Mouse (Mus musculus) erythroid progenitor cell, adult 5-6 weeks (primary cell): ENCODE data around the gene Muc3a. TPM values are rescaled to one million over a fixed set of nuclear protein-coding genes. Genes with fewer than 3 reads are reported as not detected.

Experiments
- total RNA-seq, 2 experiments: library from RNA; stranded (forward) in 1 of 2; stranded (reverse) in 1 of 2; fragments of 150-400 nt in 1 of 2; fragments of 186-747, 209-891 nt in 1 of 2; gene quantifications; 2 replicates each; pipeline versions ENCODE4 v1.2.3 to v1.2.4; 2015 to 2017; ENCODE audit warnings: low replicate concordance in 2 of 2

Gene Muc3a
- total RNA-seq, 2 experiments from 2014 or later, result 0.42 TPM; not detected in 1

Other genes with a start within 250 kb of the Muc3a start
- 8.3 and 13.0 TPM in 2 replicates for gene Cldn15, start 245.8 kb downstream of the Muc3a start, total RNA-seq (2015; ENCODE audit: low replicate concordance)
- gene Cldn15, start 245.8 kb downstream of the Muc3a start, total RNA-seq (2017; ENCODE audit: low replicate concordance), result 4.2 and 4.5 TPM in 2 replicates
- 9.7 and 10.1 TPM in 2 replicates for gene Plod3, start 225.4 kb downstream of the Muc3a start, total RNA-seq (2015; ENCODE audit: low replicate concordance)
- 6.0 and 12.1 TPM in 2 replicates for gene Plod3, start 225.4 kb downstream of the Muc3a start, total RNA-seq (2017; ENCODE audit: low replicate concordance)
- gene Znhit1, start 224.4 kb downstream of the Muc3a start, total RNA-seq (2015; ENCODE audit: low replicate concordance), result 40.7 and 52.3 TPM in 2 replicates
- 5.4 and 20.0 TPM in 2 replicates for gene Znhit1, start 224.4 kb downstream of the Muc3a start, total RNA-seq (2017; ENCODE audit: low replicate concordance)
- not detected in 2 replicates for gene Vgf, start 186.0 kb downstream of the Muc3a start, total RNA-seq (2015; ENCODE audit: low replicate concordance)
- gene Vgf, start 186.0 kb downstream of the Muc3a start, total RNA-seq (2017; ENCODE audit: low replicate concordance), result not detected in 2 replicates
- 6.5 and 8.4 TPM in 2 replicates for gene Ap1s1, start 166.3 kb downstream of the Muc3a start, total RNA-seq (2015; ENCODE audit: low replicate concordance)
- gene Ap1s1, start 166.3 kb downstream of the Muc3a start, total RNA-seq (2017; ENCODE audit: low replicate concordance), result 18.7 and 26.5 TPM in 2 replicates
- gene Serpine1, start 140.1 kb downstream of the Muc3a start, total RNA-seq (2015; ENCODE audit: low replicate concordance), result not detected in 2 replicates
- not detected in 2 replicates for gene Serpine1, start 140.1 kb downstream of the Muc3a start, total RNA-seq (2017; ENCODE audit: low replicate concordance)
- gene Trim56, start 96.2 kb downstream of the Muc3a start, total RNA-seq (2015; ENCODE audit: low replicate concordance), result 70.6 and 76.3 TPM in 2 replicates
- gene Trim56, start 96.2 kb downstream of the Muc3a start, total RNA-seq (2017; ENCODE audit: low replicate concordance), result 89.0 and 113 TPM in 2 replicates
- not detected in 2 replicates for gene Muc3, start 63.1 kb downstream of the Muc3a start, total RNA-seq (2015; ENCODE audit: low replicate concordance)
- not detected in 2 replicates for gene Muc3, start 63.1 kb downstream of the Muc3a start, total RNA-seq (2017; ENCODE audit: low replicate concordance)
- gene Ache, start 75.1 kb upstream of the Muc3a start, total RNA-seq (2015; ENCODE audit: low replicate concordance), result 261 and 288 TPM in 2 replicates
- gene Ache, start 75.1 kb upstream of the Muc3a start, total RNA-seq (2017; ENCODE audit: low replicate concordance), result 159 and 175 TPM in 2 replicates
- gene Ufsp1, start 82.2 kb upstream of the Muc3a start, total RNA-seq (2015; ENCODE audit: low replicate concordance), result 50.8 and 61.2 TPM in 2 replicates
- gene Ufsp1, start 82.2 kb upstream of the Muc3a start, total RNA-seq (2017; ENCODE audit: low replicate concordance), result 27.8 and 30.2 TPM in 2 replicates
- gene Srrt, start 95.3 kb upstream of the Muc3a start, total RNA-seq (2015; ENCODE audit: low replicate concordance), result 235 and 247 TPM in 2 replicates
- 557 and 577 TPM in 2 replicates for gene Srrt, start 95.3 kb upstream of the Muc3a start, total RNA-seq (2017; ENCODE audit: low replicate concordance)
- 1.4 TPM in 1 of 2 replicates, not detected in the other for gene Trip6, start 102.0 kb upstream of the Muc3a start, total RNA-seq (2015; ENCODE audit: low replicate concordance)
- gene Trip6, start 102.0 kb upstream of the Muc3a start, total RNA-seq (2017; ENCODE audit: low replicate concordance), result 1.8 and 7.2 TPM in 2 replicates
- gene Slc12a9, start 121.2 kb upstream of the Muc3a start, total RNA-seq (2015; ENCODE audit: low replicate concordance), result 0.72 and 1.7 TPM in 2 replicates
- 0.15 and 0.64 TPM in 2 replicates for gene Slc12a9, start 121.2 kb upstream of the Muc3a start, total RNA-seq (2017; ENCODE audit: low replicate concordance)
- 0.42 TPM in 1 of 2 replicates, not detected in the other for gene Ephb4, start 137.7 kb upstream of the Muc3a start, total RNA-seq (2015; ENCODE audit: low replicate concordance)
- not detected in 2 replicates for gene Ephb4, start 137.7 kb upstream of the Muc3a start, total RNA-seq (2017; ENCODE audit: low replicate concordance)